Mouse (Mus musculus): ENCODE results near the gene Lrrc28. TPM values are rescaled to one million over a fixed set of nuclear protein-coding genes. Genes with fewer than 3 reads are reported as not detected.

Gene Lrrc28
- polyA plus RNA-seq (2015; fragmentation: Nextera tagmentation; extraction: Ambion mirVana) = 21.4 and 22.3 TPM in 2 replicates

- ATAC-seq (ENCODE audit: low FRiP score, low read depth) = peak; percentile 98
- under 1% methylated on average over 55 of the region's 55 CpGs for WGBS
- Histone ChIP-seq H3K27me3 (no peaks in the 10 kb centered on the region), H3K4me2 (replicated peaks) (peak within 1 kb of the TSS; percentile 89), H3K4me1 (peaks cover 34% of the 10 kb centered on the region), H3K9me3 (no peaks in the 10 kb centered on the region), H3K4me3 (peak within 1 kb of the TSS; percentile 62), H3K9ac (peak within 1 kb of the TSS; percentile 81), H3K27ac (peak within 1 kb of the TSS; percentile 85), H3K36me3 (peaks cover 8% of the 10 kb centered on the region; the same call in 1 of the 2 replicates)
These were observed at the start of gene Lrrc28 for GRCm38 (mm10) chr7:67644833-67645680. TSS of gene Lrrc28 (minus strand) at chr7:67645268.

GRCm38 (mm10) chr7:67692791-67693538, 47.9 kb upstream of the Lrrc28 start:
- Histone ChIP-seq H3K4me3 (no peak overlapping the region), H3K9ac (no peak overlapping the region), H3K4me2 (replicated peaks) (no peak overlapping the region), H3K27ac (no peak overlapping the region), H3K4me1 (no peaks in the 10 kb centered on the region), H3K36me3 (peaks cover 40% of the 10 kb centered on the region), H3K9me3 (no peaks in the 10 kb centered on the region), H3K27me3 (no peaks in the 10 kb centered on the region)
- ATAC-seq (ENCODE audit: low FRiP score, low read depth) = no peak
- WGBS = 94% methylated on average over 23 of the region's 23 CpGs

GRCm38 (mm10) chr7:67692141-67692540, 47.1 kb upstream of the Lrrc28 start:
- Histone ChIP-seq H3K36me3 (peaks cover 33% of the 10 kb centered on the region), H3K9ac (no peak overlapping the region), H3K4me1 (no peaks in the 10 kb centered on the region), H3K4me3 (no peak overlapping the region), H3K4me2 (replicated peaks) (no peak overlapping the region), H3K27ac (no peak overlapping the region), H3K27me3 (no peaks in the 10 kb centered on the region), H3K9me3 (no peaks in the 10 kb centered on the region)
- no peak for ATAC-seq (ENCODE audit: low FRiP score, low read depth)
- WGBS = 76% methylated on average over 3 of the region's 3 CpGs

GRCm38 (mm10) chr7:67691036-67691435, 46.0 kb upstream of the Lrrc28 start:
- H3K4me1 ChIP-seq = no peaks in the 10 kb centered on the region
- no peak overlapping the region for H3K4me3 ChIP-seq
- H3K27me3 ChIP-seq = no peaks in the 10 kb centered on the region
- ATAC-seq (ENCODE audit: low FRiP score, low read depth) = no peak
- H3K36me3 ChIP-seq = peaks cover 28% of the 10 kb centered on the region
- WGBS = 67% methylated on average over 6 of the region's 6 CpGs
- H3K9me3 ChIP-seq = no peaks in the 10 kb centered on the region
- no peak overlapping the region for H3K27ac ChIP-seq
- H3K4me2 ChIP-seq (replicated peaks) = no peak overlapping the region
- H3K9ac ChIP-seq = no peak overlapping the region

- H3K9ac ChIP-seq = no peak overlapping the region
- 82% methylated on average over 7 of the region's 7 CpGs for WGBS
These were observed 44.7 kb upstream of the Lrrc28 start for GRCm38 (mm10) chr7:67689793-67690192.

GRCm38 (mm10) chr7:67688281-67688680, 43.2 kb upstream of the Lrrc28 start:
- H3K9ac ChIP-seq = no peak overlapping the region
- no peak for ATAC-seq (ENCODE audit: low FRiP score, low read depth)
- peaks cover 4% of the 10 kb centered on the region; the same call in 1 of the 2 replicates for H3K9me3 ChIP-seq
- no peaks in the 10 kb centered on the region for H3K27me3 ChIP-seq
- peaks cover 44% of the 10 kb centered on the region for H3K36me3 ChIP-seq
- no peaks in the 10 kb centered on the region for H3K4me1 ChIP-seq
- H3K4me2 ChIP-seq (replicated peaks) = no peak overlapping the region
- H3K27ac ChIP-seq = peak overlapping the region; percentile 33; the same call in 1 of the 2 replicates
- no peak overlapping the region for H3K4me3 ChIP-seq
- 46% methylated on average over 3 of the region's 3 CpGs for WGBS

More at GRCm38 (mm10) chr7:67689793-67690192, 44.7 kb upstream of the Lrrc28 start:
- Histone ChIP-seq H3K4me3 (no peak overlapping the region), H3K27ac (no peak overlapping the region), H3K4me1 (no peaks in the 10 kb centered on the region), H3K4me2 (replicated peaks) (no peak overlapping the region), H3K27me3 (no peaks in the 10 kb centered on the region), H3K9me3 (peaks cover 4% of the 10 kb centered on the region; the same call in 1 of the 2 replicates), H3K36me3 (peaks cover 38% of the 10 kb centered on the region)
- ATAC-seq (ENCODE audit: low FRiP score, low read depth) = no peak

- no peaks in the 10 kb centered on the region for H3K4me1 ChIP-seq
- H3K36me3 ChIP-seq = peaks cover 50% of the 10 kb centered on the region
- H3K9me3 ChIP-seq = peaks cover 4% of the 10 kb centered on the region; the same call in 1 of the 2 replicates
- H3K9ac ChIP-seq = no peak overlapping the region
- WGBS = 97% methylated on average over 3 of the region's 3 CpGs
- no peaks in the 10 kb centered on the region for H3K27me3 ChIP-seq
- no peak overlapping the region for H3K27ac ChIP-seq
- no peak for ATAC-seq (ENCODE audit: low FRiP score, low read depth)
- H3K4me3 ChIP-seq = no peak overlapping the region
- H3K4me2 ChIP-seq (replicated peaks) = no peak overlapping the region
These were observed 41.5 kb upstream of the Lrrc28 start for GRCm38 (mm10) chr7:67686545-67686944.

GRCm38 (mm10) chr7:67683006-67683405, 37.9 kb upstream of the Lrrc28 start:
- ATAC-seq (ENCODE audit: low FRiP score, low read depth) = no peak
- Histone ChIP-seq H3K36me3 (peaks cover 57% of the 10 kb centered on the region), H3K27me3 (no peaks in the 10 kb centered on the region), H3K4me3 (no peak overlapping the region), H3K9me3 (peaks cover 4% of the 10 kb centered on the region; the same call in 1 of the 2 replicates), H3K4me2 (replicated peaks) (no peak overlapping the region), H3K9ac (no peak overlapping the region), H3K27ac (no peak overlapping the region), H3K4me1 (no peaks in the 10 kb centered on the region)
- 87% methylated on average over 16 of the region's 16 CpGs for WGBS

- Histone ChIP-seq H3K4me2 (replicated peaks) (no peak overlapping the region), H3K36me3 (peaks cover 65% of the 10 kb centered on the region), H3K4me1 (no peaks in the 10 kb centered on the region), H3K4me3 (no peak overlapping the region), H3K27me3 (no peaks in the 10 kb centered on the region), H3K27ac (no peak overlapping the region), H3K9me3 (peaks cover 4% of the 10 kb centered on the region; the same call in 1 of the 2 replicates), H3K9ac (no peak overlapping the region)
- ATAC-seq (ENCODE audit: low FRiP score, low read depth) = no peak
- 52% methylated on average over 9 of the region's 9 CpGs for WGBS
These were observed 36.0 kb upstream of the Lrrc28 start for GRCm38 (mm10) chr7:67681078-67681477.

GRCm38 (mm10) chr7:67678878-67679499, 33.9 kb upstream of the Lrrc28 start:
- Histone ChIP-seq H3K4me1 (no peaks in the 10 kb centered on the region), H3K27me3 (no peaks in the 10 kb centered on the region), H3K36me3 (peaks cover 55% of the 10 kb centered on the region), H3K9me3 (no peaks in the 10 kb centered on the region), H3K4me2 (replicated peaks) (no peak overlapping the region), H3K27ac (no peak overlapping the region), H3K9ac (no peak overlapping the region), H3K4me3 (no peak overlapping the region)
- ATAC-seq (ENCODE audit: low FRiP score, low read depth) = no peak
- 93% methylated on average over 16 of the region's 16 CpGs for WGBS

GRCm38 (mm10) chr7:67673656-67674055, 28.6 kb upstream of the Lrrc28 start:
- Histone ChIP-seq H3K27ac (no peak overlapping the region), H3K9me3 (no peaks in the 10 kb centered on the region), H3K9ac (no peak overlapping the region), H3K4me2 (replicated peaks) (no peak overlapping the region), H3K4me1 (0 out of 2 replicates have a peak, but pooled peaks cover 2% of the 10 kb centered on the region), H3K4me3 (no peak overlapping the region), H3K27me3 (no peaks in the 10 kb centered on the region), H3K36me3 (peaks cover 60% of the 10 kb centered on the region)
- ATAC-seq (ENCODE audit: low FRiP score, low read depth) = no peak
- 90% methylated on average over 5 of the region's 5 CpGs for WGBS
